Mouse (Mus musculus): ENCODE results near the gene Tomm20. TPM values are rescaled to one million over a fixed set of nuclear protein-coding genes. Genes with fewer than 3 reads are reported as not detected.

Gene Tomm20
- 93.2 TPM for polyA plus RNA-seq (2014; fragmentation: Illumina TruSeq; extraction: RNeasy Lipid Tissue Mini Kit (QIAGEN cat#74804); ENCODE audit: low read depth, low replicate concordance)

GRCm38 (mm10) chr8:126945730-126946163 is at the start of gene Tomm20:
Gene Tomm20, minus strand, starts transcription at chr8:126945844.

GRCm38 (mm10) chr8:126970579-126971313 is 25.1 kb upstream of the Tomm20 start, which contains the start of gene Rbm34:
Gene Rbm34, minus strand, starts transcription at chr8:126971071.

Other genes starting within 250 kb of the Tomm20 start
- 12.0 TPM for gene Rbm34, start 25.2 kb upstream of the Tomm20 start, polyA plus RNA-seq (2014; fragmentation: Illumina TruSeq; extraction: RNeasy Lipid Tissue Mini Kit (QIAGEN cat#74804); ENCODE audit: low read depth, low replicate concordance)
- gene Pard3, start 118.0 kb upstream of the Tomm20 start, polyA plus RNA-seq (2014; fragmentation: Illumina TruSeq; extraction: RNeasy Lipid Tissue Mini Kit (QIAGEN cat#74804); ENCODE audit: low read depth, low replicate concordance): 17.9 TPM